Mouse (Mus musculus) liver, embryonic 14.5 days (tissue): ENCODE results near the gene Fbxo17. TPM values are rescaled to one million over a fixed set of nuclear protein-coding genes. Genes with fewer than 3 reads are reported as not detected.

Experiments used
- ATAC-seq: fragments of 200-750 bp; cut with Nextera tagmentation; 2 replicates; pipeline ENCODE4 v1.8.0; 2017; ENCODE audit warnings: moderate number of reproducible peaks, mild to moderate bottlenecking, moderate library complexity; ENCODE audit not compliant: insufficient read depth
- DNase-seq, 3 experiments: peaks; one replicate each; pipeline ENCODE4 v3.0.0-alpha.2; 2012 to 2013; ENCODE audit warnings: low read depth in 3 of 3, low spot score in 3 of 3
- H3K27ac ChIP-seq: fragments of 300-500 bp; sonication (generic); 2 replicates; pipeline ENCODE4 v1.5.1; 2014; ENCODE audit warnings: moderate library complexity, mild to moderate bottlenecking, control low read depth, inconsistent platforms
- H3K27me3 ChIP-seq: fragments of 300-500 bp; sonication (generic); 2 replicates; pipeline ENCODE4 v1.6.1; 2014; ENCODE audit warnings: mild to moderate bottlenecking, low read length, moderate library complexity; ENCODE audit not compliant: control insufficient read depth, insufficient read depth
- H3K36me3 ChIP-seq: fragments of 300-500 bp; sonication (generic); replicated peaks from 2 replicates; pipeline ENCODE4 v1.6.1; 2014; ENCODE audit warnings: low read depth; ENCODE audit not compliant: control insufficient read depth, insufficient read depth
- H3K4me1 ChIP-seq, 2 experiments: fragments of 200-500 bp in 1 of 2; fragments of 300-500 bp in 1 of 2; sonication (generic) in 1 of 2; replicated peaks; 2 replicates each; pipeline ENCODE4 v1.6.1; 2012 to 2014; ENCODE audit warnings: antibody characterized with exemption in 1 of 2, inconsistent platforms in 1 of 2, low read length in 1 of 2; ENCODE audit not compliant: control insufficient read depth in 2 of 2, insufficient read depth in 2 of 2
- H3K4me2 ChIP-seq: fragments of 300-500 bp; sonication (generic); 2 replicates; pipeline ENCODE4 v1.6.1; 2014; ENCODE audit warnings: low read depth, mild to moderate bottlenecking, control low read depth, moderate library complexity
- H3K4me3 ChIP-seq, 2 experiments: fragments of 200-500 bp in 1 of 2; fragments of 300-500 bp in 1 of 2; sonication (generic) in 1 of 2; 2 replicates each; pipeline ENCODE4 v1.5.1; 2012 to 2014; ENCODE audit warnings: low read depth in 2 of 2, low read length in 2 of 2, mild to moderate bottlenecking in 2 of 2, control low read depth in 1 of 2, inconsistent platforms in 1 of 2, moderate library complexity in 1 of 2; ENCODE audit not compliant: insufficient read depth in 1 of 2
- H3K9ac ChIP-seq: fragments of 300-500 bp; sonication (generic); replicated peaks from 2 replicates; pipeline ENCODE4 v1.6.1; 2014; ENCODE audit warnings: mild to moderate bottlenecking, control low read depth, moderate library complexity
- H3K9me3 ChIP-seq: fragments of 300-500 bp; sonication (generic); 2 replicates; pipeline ENCODE4 v1.6.1; 2016; ENCODE audit warnings: low read length, mixed read lengths; ENCODE audit not compliant: control insufficient read depth
- CTCF ChIP-seq: IDR thresholded peaks from 2 replicates; pipeline ENCODE4 v1.5.1; 2016; ENCODE audit warnings: antibody characterized with exemption, low read depth, control low read depth
- EP300 ChIP-seq: IDR thresholded peaks from 2 replicates; pipeline ENCODE4 v1.6.1; 2016; ENCODE audit warnings: antibody characterized with exemption, low read depth
- WGBS: fragments of 180-500 bp; shearing (Covaris S2); extraction: QIAGEN DNeasy Blood & Tissue Kit; methylation state at CpG from one replicate; pipeline ENCODE4 v1.1.7; 2014; ENCODE audit not compliant: insufficient replicate concordance; 5-methylcytosine and 5-hydroxymethylcytosine counted together
- polyA plus RNA-seq, 2 experiments: library from polyadenylated mRNA; depleted of rRNA in 1 of 2; stranded (reverse) in 1 of 2; unstranded in 1 of 2; fragments of >200 nt; fragmentation: Nextera tagmentation in 1 of 2; extraction: Ambion mirVana in 1 of 2; gene quantifications; 2 replicates each; pipeline versions ENCODE4 v1.2.1 to v1.2.3; 2012 to 2014

Gene Fbxo17
- polyA plus RNA-seq, 2 experiments, result 0.76 to 0.93 TPM

DNA sequence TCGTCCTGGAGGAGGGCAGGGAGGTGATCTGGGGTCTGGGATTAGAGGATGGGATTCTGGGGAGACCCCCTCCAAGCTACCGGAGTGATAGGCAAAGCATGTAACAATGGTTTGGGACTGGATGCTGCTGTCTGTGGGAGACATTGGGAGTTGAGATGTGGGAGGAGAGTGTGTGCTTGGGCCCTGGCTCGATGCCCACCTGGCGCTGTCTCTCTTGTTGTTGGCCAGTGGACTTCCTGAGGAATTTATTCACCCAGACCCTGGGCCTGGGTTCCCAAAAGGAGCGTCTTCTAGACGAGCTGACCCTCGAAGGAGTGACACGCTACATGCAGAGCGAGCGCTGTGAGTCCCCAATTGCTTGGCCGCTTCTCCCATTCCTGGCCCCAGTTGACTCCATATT is 55.3 kb downstream of the Fbxo17 start:
- DNase-seq (no peak), ATAC-seq (no peak)
- Histone ChIP-seq H3K27me3 (no peaks in the 10 kb centered on the region), H3K36me3 (no peaks in the 10 kb centered on the region), H3K4me2 (no peak overlapping the region), H3K9ac (no peak overlapping the region), H3K4me1 (peaks cover 16 to 20% of the 10 kb centered on the region in 2 experiments), H3K4me3 (no peak overlapping the region), H3K9me3 (no peaks in the 10 kb centered on the region), H3K27ac (no peak overlapping the region)
- TF ChIP-seq EP300 (no peak), CTCF (no peak)
- WGBS, result 84% methylated on average over 11 of the region's 11 CpGs

DNA sequence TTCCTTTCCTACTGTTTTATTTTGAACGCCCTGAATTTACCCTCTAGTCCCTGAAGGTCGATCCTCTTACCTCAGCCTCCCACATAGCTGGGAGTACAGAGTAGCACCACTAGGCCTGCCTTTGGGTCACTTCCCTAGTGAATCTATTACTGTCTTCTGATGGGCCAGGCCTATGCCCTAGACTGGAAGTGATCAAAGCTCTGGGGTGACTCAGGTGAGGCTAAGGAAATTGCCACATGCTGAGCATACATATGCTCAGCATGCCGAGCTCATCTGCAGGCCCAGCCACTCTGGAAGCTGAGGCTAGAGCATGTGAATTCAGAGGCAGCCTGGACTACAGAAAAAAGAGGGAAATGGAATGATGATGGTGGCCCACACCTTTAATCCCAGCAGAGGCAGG is 56.6 kb downstream of the Fbxo17 start:
- WGBS, result 70% methylated on average over 3 of the region's 3 CpGs
- peaks cover 7 to 11% of the 10 kb centered on the region in 2 experiments for H3K4me1 ChIP-seq
- H3K27me3 ChIP-seq, result no peaks in the 10 kb centered on the region
- ATAC-seq (no peak), DNase-seq (no peak)
- H3K4me2 ChIP-seq, result no peak overlapping the region
- H3K9me3 ChIP-seq, result no peaks in the 10 kb centered on the region
- no peaks in the 10 kb centered on the region for H3K36me3 ChIP-seq
- no peak overlapping the region for H3K4me3 ChIP-seq
- TF ChIP-seq CTCF (no peak), EP300 (no peak)
- no peak overlapping the region for H3K9ac ChIP-seq
- no peak overlapping the region for H3K27ac ChIP-seq

DNA sequence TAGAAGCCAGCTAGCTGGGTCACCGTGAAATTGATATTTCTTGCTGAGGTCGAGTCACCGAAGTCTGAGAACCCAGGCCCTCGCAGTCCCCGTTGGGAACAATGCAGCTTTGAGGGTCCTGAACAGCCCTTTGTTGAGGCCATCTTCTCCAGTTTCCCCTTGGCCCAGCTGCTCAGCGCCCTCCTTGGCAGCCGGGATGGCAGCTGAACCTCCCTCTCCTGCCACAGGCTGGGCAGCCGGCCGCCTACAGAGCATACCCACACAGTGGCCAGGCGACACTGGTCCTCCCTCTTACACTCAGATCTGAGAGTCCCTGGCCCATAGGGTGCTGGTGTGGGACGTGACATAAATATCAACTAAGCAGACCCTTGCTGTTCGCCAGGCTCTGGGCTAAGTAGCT is 57.6 kb downstream of the Fbxo17 start:
- TF ChIP-seq CTCF (no peak), EP300 (no peak)
- DNase-seq, result no peak
- 82% methylated on average over 12 of the region's 12 CpGs for WGBS
- H3K27ac ChIP-seq, result no peak overlapping the region
- H3K9me3 ChIP-seq, result no peaks in the 10 kb centered on the region
- H3K4me1 ChIP-seq, result peaks cover 7 to 11% of the 10 kb centered on the region in 2 experiments
- H3K4me2 ChIP-seq, result no peak overlapping the region
- H3K4me3 ChIP-seq, result no peak overlapping the region
- no peak for ATAC-seq
- no peaks in the 10 kb centered on the region for H3K36me3 ChIP-seq
- no peaks in the 10 kb centered on the region for H3K27me3 ChIP-seq
- no peak overlapping the region for H3K9ac ChIP-seq

DNA sequence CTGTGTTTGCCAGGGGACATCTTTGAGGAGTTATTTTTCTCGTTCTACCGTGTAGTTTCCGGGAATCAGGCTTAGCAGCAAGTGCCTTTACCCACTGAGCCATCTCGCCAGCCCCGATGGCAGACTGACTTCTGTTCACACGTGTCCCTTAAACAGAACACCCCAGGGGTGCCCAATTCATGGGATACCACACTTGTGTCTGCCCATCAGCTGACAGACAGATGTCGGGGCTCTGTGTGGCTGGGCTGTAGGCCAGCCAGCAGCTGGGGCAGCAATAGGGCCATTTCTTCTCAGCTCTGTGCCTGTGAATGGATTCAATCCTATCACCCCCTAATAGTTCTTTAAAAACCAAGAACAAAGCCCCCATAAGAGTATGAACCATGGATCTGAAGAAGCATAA is 58.5 kb downstream of the Fbxo17 start:
- peaks cover 4 to 6% of the 10 kb centered on the region in 2 experiments; a peak in 3 of 4 replicates for H3K4me1 ChIP-seq
- no peaks in the 10 kb centered on the region for H3K36me3 ChIP-seq
- no peak overlapping the region for H3K27ac ChIP-seq
- no peak overlapping the region for H3K4me3 ChIP-seq
- no peak overlapping the region for H3K4me2 ChIP-seq
- H3K9me3 ChIP-seq, result no peaks in the 10 kb centered on the region
- no peak overlapping the region for H3K9ac ChIP-seq
- WGBS, result 78% methylated on average over 7 of the region's 7 CpGs
- no peaks in the 10 kb centered on the region for H3K27me3 ChIP-seq
- TF ChIP-seq CTCF, result no peak
- TF ChIP-seq EP300, result no peak
- ATAC-seq, result no peak
- DNase-seq, result no peak

DNA sequence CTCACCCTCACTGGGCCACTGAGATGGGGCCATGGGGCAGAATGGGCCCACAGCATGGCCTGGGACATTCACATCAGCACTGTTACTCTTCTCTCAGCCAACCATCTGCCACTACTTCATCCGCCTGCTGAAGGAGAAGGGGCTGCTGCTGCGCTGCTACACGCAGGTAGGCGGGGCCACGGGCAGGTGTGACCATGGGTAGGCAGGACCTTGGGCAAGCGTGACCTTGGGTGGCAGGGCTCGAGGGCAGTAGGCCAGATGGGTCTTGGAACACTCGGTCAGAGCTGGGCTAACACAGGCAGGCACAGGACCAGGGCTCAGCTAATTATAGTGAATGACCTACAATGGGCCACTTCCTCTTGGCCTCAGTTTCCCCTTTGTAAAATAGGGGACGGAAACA is 62.2 kb downstream of the Fbxo17 start:
- Histone ChIP-seq H3K27me3 (no peaks in the 10 kb centered on the region), H3K4me2 (no peak overlapping the region), H3K36me3 (no peaks in the 10 kb centered on the region), H3K9ac (no peak overlapping the region), H3K9me3 (no peaks in the 10 kb centered on the region), H3K4me1 (peaks cover 2 to 6% of the 10 kb centered on the region in 2 experiments), H3K27ac (no peak overlapping the region), H3K4me3 (no peak overlapping the region)
- DNase-seq (no peak), ATAC-seq (no peak)
- 79% methylated on average over 9 of the region's 9 CpGs for WGBS
- no peak for TF ChIP-seq EP300
- no peak for TF ChIP-seq CTCF
